Mouse (Mus musculus) B cell, adult 62 days (primary cell): Measurements from ENCODE around the gene Coq8b. TPM values are rescaled to one million over a fixed set of nuclear protein-coding genes. Genes with fewer than 3 reads are reported as not detected.

Experiments
- total RNA-seq: library from RNA; stranded (reverse); gene quantifications from 4 replicates; pipeline ENCODE4 v1.2.4, GENCODE M21; 2023

Gene Coq8b
- total RNA-seq: 24.1 to 29.2 TPM (median 27.8 TPM) in 4 replicates

DNA sequence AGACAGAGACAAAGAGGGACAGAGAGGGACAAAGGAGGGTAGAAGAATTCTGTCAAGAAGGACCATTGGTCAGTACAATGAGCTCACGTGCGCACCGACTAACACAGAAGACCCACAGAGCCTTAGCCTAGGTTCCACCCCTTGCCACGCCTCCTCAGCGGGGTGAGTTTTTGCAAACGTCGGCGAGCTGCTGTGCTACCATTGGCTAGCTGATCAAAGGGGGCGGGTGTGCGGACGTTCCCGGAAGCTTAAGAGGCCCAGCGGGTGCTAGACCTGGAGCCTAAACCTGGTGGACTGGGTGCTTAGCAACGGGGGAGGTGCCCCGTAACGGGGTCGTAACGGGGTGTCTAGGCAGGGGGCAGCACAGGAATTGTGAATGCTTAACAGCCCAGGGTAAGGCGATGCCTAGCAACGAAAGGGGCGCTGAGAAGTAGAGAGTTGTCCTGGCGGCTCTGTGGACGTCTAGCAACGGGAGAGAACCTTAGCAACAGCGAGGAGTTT is at the start of gene Coq8b:
Coq8b (plus strand) TSS at position 243 of the 501 bp plus-strand sequence.

DNA sequence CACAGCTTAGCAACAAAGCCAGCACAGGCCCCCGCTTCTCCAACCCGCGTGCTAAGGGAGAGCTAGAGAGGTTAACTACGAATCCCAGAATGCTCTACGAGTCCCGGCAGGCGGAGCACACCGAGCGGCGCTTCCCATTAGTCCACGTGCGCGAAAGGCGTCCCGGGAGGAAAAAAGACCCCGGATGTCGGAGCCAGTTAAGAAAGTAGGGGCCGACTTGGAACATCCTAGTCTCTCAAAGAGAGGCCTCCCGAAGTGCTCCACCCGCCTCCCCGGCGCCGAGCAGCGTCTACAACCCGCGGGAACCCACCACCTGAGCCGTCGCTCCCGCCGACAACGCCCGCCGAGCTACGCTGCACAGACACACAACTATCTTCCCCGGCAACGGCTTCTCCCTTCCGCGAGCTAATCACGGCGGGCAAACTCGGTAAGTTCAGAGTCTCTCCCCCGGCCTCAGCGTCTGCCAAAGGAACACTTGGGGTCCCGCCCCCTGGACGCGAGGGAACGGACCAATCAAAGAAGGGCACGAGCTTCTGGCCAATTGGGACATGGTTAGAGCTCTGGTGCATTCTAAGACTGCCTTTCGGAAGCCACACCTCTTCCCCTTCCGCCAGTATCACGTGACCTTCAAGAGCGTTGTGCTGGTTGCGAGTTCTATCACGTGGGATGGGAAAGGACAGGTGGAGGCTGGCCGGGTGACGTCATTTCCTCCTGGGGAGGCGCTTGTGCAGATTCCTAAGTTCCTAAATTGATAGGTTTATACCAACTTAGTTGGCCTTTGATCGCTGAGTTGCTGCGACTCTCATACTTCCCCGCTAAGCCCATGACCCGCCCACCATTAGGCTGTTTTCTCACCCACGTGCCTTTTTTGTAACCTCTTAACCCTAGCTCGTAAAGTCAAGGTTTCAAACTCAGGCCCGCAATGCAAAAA is 36.9 kb upstream of the Coq8b start, which contains the start of the genes BC024978 and Snrpa:
BC024978 (plus strand) TSS at position 101 of the 931 bp plus-strand sequence.
Snrpa (minus strand) TSS at position 591 of the 931 bp plus-strand sequence.

DNA sequence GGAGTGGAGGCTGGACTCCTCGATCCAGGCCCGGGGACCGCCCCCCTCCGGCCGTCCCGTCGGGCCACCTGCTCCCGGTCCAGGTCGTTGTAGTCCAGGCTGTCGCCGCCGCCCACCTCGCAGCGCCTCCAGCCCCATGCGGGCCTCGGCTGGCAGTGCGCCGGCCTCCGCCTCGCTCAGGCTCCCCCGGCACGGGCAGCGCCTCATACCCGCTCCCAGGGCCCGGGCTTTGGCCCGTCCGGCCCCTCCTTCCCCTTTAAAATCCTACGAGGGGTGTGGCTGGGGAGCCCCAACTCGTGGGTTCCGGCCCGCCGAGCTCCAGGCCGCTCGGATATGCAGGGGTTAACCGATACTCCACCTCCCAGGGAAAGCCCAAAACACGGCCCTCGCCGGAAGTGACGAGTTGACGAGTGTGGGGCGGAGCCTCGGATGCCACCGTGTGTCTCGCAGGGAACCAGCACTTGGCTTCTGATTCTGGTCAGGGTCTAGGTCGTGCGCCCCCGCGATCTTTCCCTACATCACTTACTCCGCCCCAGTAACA is 4.5 kb upstream of the Coq8b start, which contains the start of gene Itpkc:
Itpkc (minus strand) TSS at position 381 of the 541 bp plus-strand sequence.

DNA sequence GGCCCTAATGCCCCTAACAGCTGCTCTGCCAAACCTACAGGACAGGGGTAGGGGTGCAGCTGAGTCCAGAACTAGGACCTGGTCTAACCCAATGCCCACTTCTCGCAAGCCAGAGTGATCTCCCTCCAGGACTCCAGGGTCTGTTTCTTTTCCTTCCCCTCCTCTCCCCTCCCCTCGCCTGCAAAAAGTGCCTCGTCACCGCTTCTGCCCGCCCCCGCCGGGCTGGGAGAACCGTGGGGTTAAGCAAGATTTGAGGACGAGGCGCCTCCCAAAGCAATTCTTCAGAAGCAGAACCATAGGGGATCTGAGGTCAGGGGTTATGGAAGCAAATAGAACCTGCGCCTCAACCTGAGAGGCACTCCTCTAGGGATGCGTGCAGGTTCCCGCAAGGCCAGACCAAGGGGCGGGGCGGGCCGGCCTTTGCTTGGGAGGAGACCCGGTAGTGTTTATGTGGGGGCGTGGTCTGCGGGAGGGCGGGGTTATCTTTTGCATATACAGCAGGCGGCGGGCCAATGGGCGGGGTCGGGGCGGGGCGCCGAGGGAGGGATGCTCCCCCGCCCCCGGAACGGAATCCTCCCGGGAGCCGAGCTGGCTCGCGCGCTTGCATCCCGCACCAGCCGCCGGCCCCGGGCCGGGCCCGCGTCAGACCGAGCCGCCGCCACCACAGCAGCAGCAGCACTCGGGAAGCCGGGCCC is 25.5 kb downstream of the Coq8b start, which contains the start of gene Numbl:
Numbl (plus strand) TSS at position 229 of the 695 bp plus-strand sequence.

Other genes with a start within 250 kb of the Coq8b start
- not detected in 4 replicates for gene Cyp2a12, start 203.9 kb upstream of the Coq8b start, total RNA-seq
- gene Cyp2f2, start 113.1 kb upstream of the Coq8b start, total RNA-seq: not detected in 4 replicates
- gene Cyp2t4, start 79.3 kb upstream of the Coq8b start, total RNA-seq: not detected in 4 replicates
- 177 to 204 TPM (median 188 TPM) in 4 replicates for gene Egln2, start 66.2 kb upstream of the Coq8b start, total RNA-seq
- 147 to 182 TPM (median 171 TPM) in 4 replicates for gene Rab4b, start 54.1 kb upstream of the Coq8b start, total RNA-seq
- not detected in 4 replicates for gene Gm21983, start 51.9 kb upstream of the Coq8b start, total RNA-seq
- 1.1 to 3.3 TPM (median 1.2 TPM) in 3 of 4 replicates, not detected in the other for gene Mia, start 51.9 kb upstream of the Coq8b start, total RNA-seq
- 11.5 to 19.8 TPM (median 17.1 TPM) in 4 replicates for gene BC024978, start 37.2 kb upstream of the Coq8b start, total RNA-seq
- 112 to 116 TPM (median 114 TPM) in 4 replicates for gene Snrpa, start 36.8 kb upstream of the Coq8b start, total RNA-seq
- gene Itpkc, start 4.4 kb upstream of the Coq8b start, total RNA-seq: 18.8 to 22.0 TPM (median 20.4 TPM) in 4 replicates
- 1.4 to 2.6 TPM (median 2.1 TPM) in 4 replicates for gene Numbl, start 25.4 kb downstream of the Coq8b start, total RNA-seq
- 0.83 to 1.2 TPM (median 1.0 TPM) in 4 replicates for gene Ltbp4, start 104.7 kb downstream of the Coq8b start, total RNA-seq
- 85.2 to 97.4 TPM (median 91.1 TPM) in 4 replicates for gene Shkbp1, start 123.0 kb downstream of the Coq8b start, total RNA-seq
- gene Gm20479, start 124.4 kb downstream of the Coq8b start, total RNA-seq: 7.5 to 14.1 TPM (median 9.1 TPM) in 3 of 4 replicates, not detected in the other
- gene Sptbn4, start 214.7 kb downstream of the Coq8b start, total RNA-seq: 0.18 to 0.29 TPM (median 0.28 TPM) in 3 of 4 replicates, not detected in the other
- gene Blvrb, start 215.0 kb downstream of the Coq8b start, total RNA-seq: 68.1 to 75.9 TPM (median 70.4 TPM) in 4 replicates
- 12.7 to 16.7 TPM (median 15.1 TPM) in 4 replicates for gene Sertad3, start 240.7 kb downstream of the Coq8b start, total RNA-seq